Mouse (Mus musculus) spleen, postnatal 4 days (tissue): Measurements from ENCODE around the gene Cntnap1.
"Not testable (repeated sequence)": the region's sequence is repeated elsewhere in the genome, so short reads cannot be mapped to it uniquely, and the experiment has no call there.

ENCODE experiments used
- DNase-seq, 2 experiments: peaks; one replicate each; pipeline ENCODE4 v3.0.0; 2022; ENCODE audit warnings: low spot score in 2 of 2

Cntnap1 gene

GRCm38 (mm10) chr11:101149178-101150105, 20.9 kb upstream of the Cntnap1 start:
- no peak for DNase-seq

- DNase-seq, result no peak
Measured at GRCm38 (mm10) chr11:101151063-101151462, 19.3 kb upstream of the Cntnap1 start.

- no peak for DNase-seq
Measured at GRCm38 (mm10) chr11:101152825-101153224, 17.5 kb upstream of the Cntnap1 start.

GRCm38 (mm10) chr11:101154648-101155047, 15.7 kb upstream of the Cntnap1 start:
- no peak for DNase-seq

- DNase-seq, result no peak
Measured at GRCm38 (mm10) chr11:101155151-101155550, 15.2 kb upstream of the Cntnap1 start.

GRCm38 (mm10) chr11:101155728-101156371, 14.5 kb upstream of the Cntnap1 start, which contains the start of gene Tubg2:
Gene Tubg2 (plus strand): TSS chr11:101155907.
- DNase-seq, result peak; percentile 52 to 72

GRCm38 (mm10) chr11:101160151-101160550, 10.2 kb upstream of the Cntnap1 start:
- DNase-seq, result not testable (repeated sequence)

- not testable (repeated sequence) for DNase-seq
Measured at GRCm38 (mm10) chr11:101160981-101161505, 9.3 kb upstream of the Cntnap1 start.

GRCm38 (mm10) chr11:101161551-101161950, 8.8 kb upstream of the Cntnap1 start:
- no peak for DNase-seq

- no peak for DNase-seq
Measured at GRCm38 (mm10) chr11:101162301-101162700, 8.0 kb upstream of the Cntnap1 start.

- peak in 1 of 2 experiments; percentile 63 for DNase-seq
Measured at GRCm38 (mm10) chr11:101162772-101163171, 7.6 kb upstream of the Cntnap1 start.

GRCm38 (mm10) chr11:101163476-101164350, 6.6 kb upstream of the Cntnap1 start:
- no peak for DNase-seq

GRCm38 (mm10) chr11:101164351-101164665, 6.0 kb upstream of the Cntnap1 start:
- no peak for DNase-seq

- DNase-seq, result no peak
Measured at GRCm38 (mm10) chr11:101164677-101165580, 5.4 kb upstream of the Cntnap1 start.

GRCm38 (mm10) chr11:101166357-101166756, 4.0 kb upstream of the Cntnap1 start:
- DNase-seq, result no peak

GRCm38 (mm10) chr11:101167211-101167962, 2.9 kb upstream of the Cntnap1 start:
- peak in 1 of 2 experiments; percentile 58 for DNase-seq

- DNase-seq, result no peak
Measured at GRCm38 (mm10) chr11:101167963-101168300, 2.4 kb upstream of the Cntnap1 start.

- DNase-seq, result peak in 1 of 2 experiments; percentile 63
Measured at GRCm38 (mm10) chr11:101168301-101168980, 1.9 kb upstream of the Cntnap1 start.
